Mouse (Mus musculus) megakaryocyte, embryonic 14.5 days (primary cell): ENCODE measurements around the gene Bmp10. TPM values are rescaled to one million over a fixed set of nuclear protein-coding genes. Genes with fewer than 3 reads are reported as not detected.
A peak's percentile ranks its signal among the peaks of the same experiment; 100 is the strongest.

Experiments used
- H3K27me3 ChIP-seq: replicated peaks from 2 replicates; pipeline ENCODE3; 2012; ENCODE audit warnings: inconsistent platforms
- H3K36me3 ChIP-seq: replicated peaks from 2 replicates; pipeline ENCODE3; 2012; ENCODE audit warnings: low read length, inconsistent platforms, mixed read lengths
- H3K4me1 ChIP-seq: 2 replicates; pipeline ENCODE4 v1.6.1; 2012; ENCODE audit warnings: inconsistent platforms
- H3K4me3 ChIP-seq: replicated peaks from 2 replicates; pipeline ENCODE3; 2012; ENCODE audit warnings: moderate library complexity, mild to moderate bottlenecking, inconsistent platforms
- H3K9me3 ChIP-seq: 2 replicates; pipeline ENCODE4 v1.6.1; 2012; ENCODE audit warnings: inconsistent platforms
- FLI1 ChIP-seq: IDR thresholded peaks from 2 replicates; pipeline ENCODE4 v1.6.1; 2012; ENCODE audit warnings: low read length, inconsistent platforms, mixed read lengths
- GATA1 ChIP-seq: IDR thresholded peaks from 3 replicates; pipeline ENCODE4 v1.6.1; 2012; ENCODE audit warnings: mixed read lengths, low read length, inconsistent platforms, borderline replicate concordance
- polyA plus RNA-seq: library from polyadenylated mRNA; stranded (reverse); fragments of >175 nt; gene quantifications from 2 replicates; pipeline ENCODE4 v1.2.3, GENCODE M21; 2012; ENCODE audit warnings: low replicate concordance; ENCODE audit not compliant: insufficient read depth

Gene Bmp10
- not detected in 2 replicates for polyA plus RNA-seq

GRCm38 (mm10) chr6:87428487-87429044 lies at the start of gene Bmp10:
Gene Bmp10 (plus strand): TSS chr6:87428994.
- TF ChIP-seq FLI1 (no peak), GATA1 (no peak)
- peaks cover 11% of the 10 kb centered on the region for H3K4me1 ChIP-seq
- peaks cover 23% of the 10 kb centered on the region for H3K27me3 ChIP-seq
- peaks cover 3% of the 10 kb centered on the region; the same call in 1 of the 2 replicates for H3K9me3 ChIP-seq
- H3K4me3 ChIP-seq: no peak within 1 kb of the TSS
- H3K36me3 ChIP-seq: no peaks in the 10 kb centered on the region

- no peak for TF ChIP-seq FLI1
- no peak for TF ChIP-seq GATA1
- Histone ChIP-seq H3K4me3 (peak overlapping the region; percentile 7), H3K27me3 (peaks cover 59% of the 10 kb centered on the region), H3K4me1 (peaks cover 9% of the 10 kb centered on the region; the same call in 1 of the 2 replicates), H3K36me3 (no peaks in the 10 kb centered on the region), H3K9me3 (no peaks in the 10 kb centered on the region)
Observed at GRCm38 (mm10) chr6:87383926-87384691, 44.7 kb upstream of the Bmp10 start.

GRCm38 (mm10) chr6:87384761-87385160 lies 44.0 kb upstream of the Bmp10 start:
- peaks cover 57% of the 10 kb centered on the region for H3K27me3 ChIP-seq
- no peak overlapping the region for H3K4me3 ChIP-seq
- no peak for TF ChIP-seq FLI1
- no peak for TF ChIP-seq GATA1
- no peaks in the 10 kb centered on the region for H3K9me3 ChIP-seq
- H3K4me1 ChIP-seq: peaks cover 12% of the 10 kb centered on the region; the same call in 1 of the 2 replicates
- no peaks in the 10 kb centered on the region for H3K36me3 ChIP-seq

- Histone ChIP-seq H3K27me3 (peaks cover 53% of the 10 kb centered on the region), H3K4me1 (peaks cover 14% of the 10 kb centered on the region; the same call in 1 of the 2 replicates), H3K36me3 (no peaks in the 10 kb centered on the region), H3K4me3 (no peak overlapping the region), H3K9me3 (no peaks in the 10 kb centered on the region)
- TF ChIP-seq FLI1 (no peak), GATA1 (no peak)
Observed at GRCm38 (mm10) chr6:87386203-87386602, 42.6 kb upstream of the Bmp10 start.

GRCm38 (mm10) chr6:87386681-87387080 lies 42.1 kb upstream of the Bmp10 start:
- no peaks in the 10 kb centered on the region for H3K36me3 ChIP-seq
- H3K4me1 ChIP-seq: peaks cover 14% of the 10 kb centered on the region; the same call in 1 of the 2 replicates
- H3K27me3 ChIP-seq: peaks cover 51% of the 10 kb centered on the region
- no peak for TF ChIP-seq GATA1
- H3K4me3 ChIP-seq: no peak overlapping the region
- H3K9me3 ChIP-seq: no peaks in the 10 kb centered on the region

GRCm38 (mm10) chr6:87388877-87389276 lies 39.9 kb upstream of the Bmp10 start, which contains the start of gene Gkn3:
Gene Gkn3 (minus strand): TSS chr6:87388935.
- Histone ChIP-seq H3K9me3 (no peaks in the 10 kb centered on the region), H3K27me3 (peaks cover 37% of the 10 kb centered on the region), H3K36me3 (no peaks in the 10 kb centered on the region), H3K4me1 (peaks cover 22% of the 10 kb centered on the region), H3K4me3 (no peak within 1 kb of the TSS)
- TF ChIP-seq GATA1 (no peak), FLI1 (no peak)

- TF ChIP-seq GATA1 (no peak), FLI1 (no peak)
- Histone ChIP-seq H3K9me3 (no peaks in the 10 kb centered on the region), H3K4me1 (peaks cover 23% of the 10 kb centered on the region), H3K27me3 (peaks cover 31% of the 10 kb centered on the region), H3K4me3 (no peak overlapping the region), H3K36me3 (no peaks in the 10 kb centered on the region)
Observed at GRCm38 (mm10) chr6:87389455-87389989, 39.3 kb upstream of the Bmp10 start.

GRCm38 (mm10) chr6:87393466-87394205 lies 35.2 kb upstream of the Bmp10 start:
- Histone ChIP-seq H3K36me3 (no peaks in the 10 kb centered on the region), H3K4me1 (peaks cover 24% of the 10 kb centered on the region), H3K9me3 (no peaks in the 10 kb centered on the region), H3K27me3 (peaks cover 22% of the 10 kb centered on the region), H3K4me3 (no peak overlapping the region)
- TF ChIP-seq FLI1: no peak

- Histone ChIP-seq H3K9me3 (no peaks in the 10 kb centered on the region), H3K4me3 (no peak overlapping the region), H3K27me3 (peaks cover 22% of the 10 kb centered on the region), H3K36me3 (no peaks in the 10 kb centered on the region), H3K4me1 (peaks cover 28% of the 10 kb centered on the region)
- TF ChIP-seq GATA1 (no peak), FLI1 (no peak)
Observed at GRCm38 (mm10) chr6:87394783-87395182, 34.0 kb upstream of the Bmp10 start.
